Mouse (Mus musculus): ENCODE data around the gene Cd47. TPM values are rescaled to one million over a fixed set of nuclear protein-coding genes. Genes with fewer than 3 reads are reported as not detected.

Gene Cd47
- polyA plus RNA-seq, 1 experiment from 2014 or later: 94.9 TPM

Other genes starting within 250 kb of the Cd47 start
- 15.8 and 19.5 TPM in 2 replicates for gene Ift57, start 101.3 kb upstream of the Cd47 start, polyA plus RNA-seq (2015; fragmentation: Nextera tagmentation; extraction: Ambion mirVana)

Measured in stomach, embryonic 16.5 days (tissue).